ENCODE assay signal across 10 mouse cellular contexts in the genomic region with DNA sequence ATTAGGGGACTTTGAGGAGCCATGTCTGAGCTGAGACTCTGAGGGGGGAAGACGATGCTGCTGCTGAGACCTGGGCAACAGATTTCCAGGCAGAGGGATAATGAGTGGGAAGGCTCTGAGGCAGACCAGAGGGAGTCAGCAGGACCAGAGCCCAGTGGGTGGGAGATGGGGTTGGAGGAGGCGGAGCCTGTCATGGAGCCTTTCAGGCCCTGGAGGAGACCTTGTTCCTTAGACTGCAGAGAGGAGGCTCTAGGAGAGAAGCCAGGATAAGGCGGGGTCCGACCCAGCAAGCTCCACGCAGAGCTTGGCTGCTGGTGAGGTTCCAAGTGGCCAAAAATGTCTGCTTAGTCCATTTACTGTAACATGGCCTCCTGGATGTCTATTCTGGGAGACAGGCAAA. TPM values are rescaled to one million over a fixed set of nuclear protein-coding genes. Genes with fewer than 3 reads are reported as not detected.
DNase-seq lines count a peak whose midpoint lies in the region; ATAC-seq lines count a peak whose summit lies in the region.
"Had no signal": no experiment of that assay in that cellular context is flagged by ENCODE, and none has a peak within 500 bp of the region (broad histone marks: within the 10 kb centered on the region; RNA-seq: fewer than 3 reads in every experiment).

No protein-coding gene starts in this region.

- peak; percentile 14 to 36 for DNase-seq in cerebellum, postnatal 25 days
- DNase-seq in cerebellum, adult 11 months, result no peak
- DNase-seq in midbrain, embryonic 10.5 days (ENCODE audit: low spot score), result no peak
- DNase-seq in right cerebral cortex, postnatal 10 days (ENCODE audit: low spot score in 2 of 2), result peak; percentile 53 to 56
- no peak for DNase-seq in spleen, adult 12 weeks (ENCODE audit: low spot score)
- DNase-seq: B cell, adult 2 months had no signal

- no peaks in the 10 kb centered on the region for H3K9me3 ChIP-seq in midbrain, embryonic 13.5 days
- H3K9me3 ChIP-seq in midbrain, embryonic 10.5 days (replicated peaks), result no peaks in the 10 kb centered on the region; the same call in 1 of the 2 replicates
- peaks cover 5% of the 10 kb centered on the region; the same call in 1 of the 2 replicates for H3K9me3 ChIP-seq in heart, embryonic 13.5 days
- no peaks in the 10 kb centered on the region for H3K9me3 ChIP-seq in forebrain, embryonic 13.5 days (replicated peaks)

- H3K27ac ChIP-seq in midbrain, embryonic 13.5 days, result no peak overlapping the region
- no peak overlapping the region for H3K27ac ChIP-seq in midbrain, embryonic 10.5 days (replicated peaks)
- H3K27ac ChIP-seq in heart, embryonic 13.5 days (replicated peaks), result peak overlapping the region; percentile 8; the same call in 1 of the 2 replicates
- no peak overlapping the region for H3K27ac ChIP-seq in forebrain, embryonic 13.5 days

- no peak overlapping the region for H3K4me3 ChIP-seq in midbrain, embryonic 13.5 days (replicated peaks)
- no peak overlapping the region for H3K4me3 ChIP-seq in midbrain, embryonic 10.5 days
- H3K4me3 ChIP-seq in heart, embryonic 13.5 days, result no peak overlapping the region
- no peak overlapping the region for H3K4me3 ChIP-seq in forebrain, embryonic 13.5 days

- H3K9ac ChIP-seq in midbrain, embryonic 13.5 days (replicated peaks), result 0 out of 2 replicates have a peak overlapping the region, but pooled peaks have one; percentile 23
- H3K9ac ChIP-seq in heart, embryonic 13.5 days, result 0 out of 2 replicates have a peak overlapping the region, but pooled peaks have one; percentile 25
- no peak overlapping the region for H3K9ac ChIP-seq in forebrain, embryonic 13.5 days

- H3K27me3 ChIP-seq in midbrain, embryonic 13.5 days, result 0 out of 2 replicates have a peak, but pooled peaks cover 3% of the 10 kb centered on the region
- no peaks in the 10 kb centered on the region; the same call in 1 of the 2 replicates for H3K27me3 ChIP-seq in midbrain, embryonic 10.5 days (ENCODE audit: low read depth, poor library complexity, severe bottlenecking)
- H3K27me3 ChIP-seq in heart, embryonic 13.5 days (replicated peaks), result no peaks in the 10 kb centered on the region
- 0 out of 2 replicates have a peak, but pooled peaks cover 3% of the 10 kb centered on the region for H3K27me3 ChIP-seq in forebrain, embryonic 13.5 days

- ATAC-seq in midbrain, embryonic 13.5 days, result no peak
- no peak for ATAC-seq in heart, embryonic 13.5 days (ENCODE audit: extremely low read depth, insufficient number of reproducible peaks, low FRiP score, low TSS enrichment)
- no peak for ATAC-seq in forebrain, embryonic 13.5 days

- H3K36me3 ChIP-seq in midbrain, embryonic 13.5 days, result no peaks in the 10 kb centered on the region
- H3K36me3 ChIP-seq in midbrain, embryonic 10.5 days, result no peaks in the 10 kb centered on the region
- H3K36me3 ChIP-seq in heart, embryonic 13.5 days, result no peaks in the 10 kb centered on the region
- H3K36me3 ChIP-seq in forebrain, embryonic 13.5 days (ENCODE audit: poor library complexity, severe bottlenecking), result no peaks in the 10 kb centered on the region

- no peak overlapping the region for H3K4me2 ChIP-seq in midbrain, embryonic 13.5 days (replicated peaks)
- no peak overlapping the region for H3K4me2 ChIP-seq in heart, embryonic 13.5 days
- H3K4me2 ChIP-seq in forebrain, embryonic 13.5 days, result no peak overlapping the region

- H3K4me1 ChIP-seq in midbrain, embryonic 13.5 days (replicated peaks), result peaks cover 7% of the 10 kb centered on the region
- H3K4me1 ChIP-seq in midbrain, embryonic 10.5 days, result peaks cover 11% of the 10 kb centered on the region
- peaks cover 12% of the 10 kb centered on the region for H3K4me1 ChIP-seq in heart, embryonic 13.5 days
- peaks cover 6% of the 10 kb centered on the region; the same call in 1 of the 2 replicates for H3K4me1 ChIP-seq in forebrain, embryonic 13.5 days

- WGBS in midbrain, embryonic 13.5 days, result 18% methylated on average over 5 of the region's 5 CpGs
- 25% methylated on average over 5 of the region's 5 CpGs for WGBS in midbrain, embryonic 10.5 days
- WGBS in heart, embryonic 13.5 days, result 17% methylated on average over 5 of the region's 5 CpGs
- WGBS in forebrain, embryonic 13.5 days, result 16% methylated on average over 5 of the region's 5 CpGs

RNA-seq across cellular contexts. Expression of a gene that starts 12.6 kb away (rescaled TPM):
- 53.9 and 61.4 TPM in 2 replicates for polyA plus RNA-seq in midbrain, embryonic 13.5 days (2015; fragmentation: Nextera tagmentation; extraction: Ambion mirVana)
- polyA plus RNA-seq in midbrain, embryonic 10.5 days (2016; fragmentation: Nextera tagmentation; extraction: Ambion mirVana), result 24.0 and 30.4 TPM in 2 replicates
- 48.6 and 49.5 TPM in 2 replicates for polyA plus RNA-seq in heart, embryonic 13.5 days (2015; fragmentation: Nextera tagmentation; extraction: Ambion mirVana)
- polyA plus RNA-seq in forebrain, embryonic 13.5 days (2015; fragmentation: Nextera tagmentation; extraction: Ambion mirVana), result 39.0 and 43.8 TPM in 2 replicates

RNA-seq across cellular contexts. Expression of a gene that starts 13.1 kb away (rescaled TPM):
- 0.58 and 1.2 TPM in 2 replicates for polyA plus RNA-seq in midbrain, embryonic 13.5 days (2015; fragmentation: Nextera tagmentation; extraction: Ambion mirVana)
- 0.16 TPM in 1 of 2 replicates, not detected in the other for polyA plus RNA-seq in midbrain, embryonic 10.5 days (2016; fragmentation: Nextera tagmentation; extraction: Ambion mirVana)
- not detected in 2 replicates for polyA plus RNA-seq in heart, embryonic 13.5 days (2015; fragmentation: Nextera tagmentation; extraction: Ambion mirVana)
- polyA plus RNA-seq in forebrain, embryonic 13.5 days (2015; fragmentation: Nextera tagmentation; extraction: Ambion mirVana), result not detected in 2 replicates
- polyA plus RNA-seq: neural tube, embryonic 11.5 days had no signal

RNA-seq across cellular contexts. Expression of a gene that starts 42.5 kb away (rescaled TPM):
- 18.1 and 18.6 TPM in 2 replicates for polyA plus RNA-seq in midbrain, embryonic 13.5 days (2015; fragmentation: Nextera tagmentation; extraction: Ambion mirVana)
- polyA plus RNA-seq in midbrain, embryonic 10.5 days (2016; fragmentation: Nextera tagmentation; extraction: Ambion mirVana), result 2.2 and 3.4 TPM in 2 replicates
- polyA plus RNA-seq in heart, embryonic 13.5 days (2015; fragmentation: Nextera tagmentation; extraction: Ambion mirVana), result 1.6 and 1.7 TPM in 2 replicates
- polyA plus RNA-seq in forebrain, embryonic 13.5 days (2015; fragmentation: Nextera tagmentation; extraction: Ambion mirVana), result 7.9 and 8.3 TPM in 2 replicates

RNA-seq across cellular contexts. Expression of a gene that starts 44.4 kb away (rescaled TPM):
- 3.1 and 3.8 TPM in 2 replicates for polyA plus RNA-seq in midbrain, embryonic 13.5 days (2015; fragmentation: Nextera tagmentation; extraction: Ambion mirVana)
- polyA plus RNA-seq in midbrain, embryonic 10.5 days (2016; fragmentation: Nextera tagmentation; extraction: Ambion mirVana), result 6.2 and 8.5 TPM in 2 replicates
- polyA plus RNA-seq in heart, embryonic 13.5 days (2015; fragmentation: Nextera tagmentation; extraction: Ambion mirVana), result 13.5 and 13.9 TPM in 2 replicates
- 5.8 and 6.6 TPM in 2 replicates for polyA plus RNA-seq in forebrain, embryonic 13.5 days (2015; fragmentation: Nextera tagmentation; extraction: Ambion mirVana)

Comparison
In these comparisons a context has a peak if more than half of its experiments do, and no peak if none do; other contexts are left out.
1. DNase-seq: peak in cerebellum, postnatal 25 days (2 of 2) and right cerebral cortex, postnatal 10 days (2 of 2); none in cerebellum, adult 11 months (single experiment), midbrain, embryonic 10.5 days (single experiment) and spleen, adult 12 weeks (single experiment).